Mouse (Mus musculus): Measurements from ENCODE around the gene Ccnd2. TPM values are rescaled to one million over a fixed set of nuclear protein-coding genes. Genes with fewer than 3 reads are reported as not detected.

Ccnd2 gene
- polyA plus RNA-seq, 1 experiment, result 2.8 TPM

GRCm38 (mm10) chr6:127123506-127123905 is 28.5 kb downstream of the Ccnd2 start:
- Histone ChIP-seq H3K4me3 (ENCODE audit: insufficient read depth, poor library complexity, severe bottlenecking) (no peak overlapping the region), H3K79me2 (ENCODE audit: control insufficient read depth, insufficient read depth) (no peaks in the 10 kb centered on the region), H3K79me3 (ENCODE audit: low read depth) (no peaks in the 10 kb centered on the region), H3K27me3 (ENCODE audit: control insufficient read depth, insufficient read depth, insufficient read length) (peaks cover 16% of the 10 kb centered on the region), H3K36me3 (ENCODE audit: control insufficient read depth, insufficient read depth) (no peaks in the 10 kb centered on the region), H3ac (ENCODE audit: control insufficient read depth, insufficient read length, low read depth) (no peak overlapping the region)
- TF ChIP-seq MYOD1 (IDR thresholded peaks at IDR 0.05; ENCODE audit: control insufficient read depth, insufficient read length, low read depth) (no peak), USF1 (IDR thresholded peaks at IDR 0.05; ENCODE audit: low read depth) (no peak), MAX (IDR thresholded peaks at IDR 0.05) (no peak), FOSL1 (IDR thresholded peaks at IDR 0.05; ENCODE audit: insufficient read depth, low read length, poor library complexity, severe bottlenecking) (no peak), CTCF (IDR thresholded peaks at IDR 0.05; ENCODE audit: control insufficient read depth, insufficient read depth, insufficient read length) (no peak), CEBPB (IDR thresholded peaks at IDR 0.05; ENCODE audit: low read depth) (no peak), MYOG (IDR thresholded peaks at IDR 0.05; ENCODE audit: control insufficient read depth, extremely low read depth, insufficient read length) (no peak)

GRCm38 (mm10) chr6:127122996-127123395 is 29.0 kb downstream of the Ccnd2 start:
- Histone ChIP-seq H3K79me2 (ENCODE audit: control insufficient read depth, insufficient read depth) (no peaks in the 10 kb centered on the region), H3ac (ENCODE audit: control insufficient read depth, insufficient read length, low read depth) (no peak overlapping the region), H3K36me3 (ENCODE audit: control insufficient read depth, insufficient read depth) (no peaks in the 10 kb centered on the region), H3K79me3 (ENCODE audit: low read depth) (no peaks in the 10 kb centered on the region), H3K27me3 (ENCODE audit: control insufficient read depth, insufficient read depth, insufficient read length) (peaks cover 16% of the 10 kb centered on the region), H3K4me3 (ENCODE audit: insufficient read depth, poor library complexity, severe bottlenecking) (no peak overlapping the region)
- no peak for TF ChIP-seq MYOD1 (IDR thresholded peaks at IDR 0.05; ENCODE audit: control insufficient read depth, insufficient read length, low read depth)
- TF ChIP-seq CTCF (IDR thresholded peaks at IDR 0.05; ENCODE audit: control insufficient read depth, insufficient read depth, insufficient read length), result no peak
- no peak for TF ChIP-seq FOSL1 (IDR thresholded peaks at IDR 0.05; ENCODE audit: insufficient read depth, low read length, poor library complexity, severe bottlenecking)
- TF ChIP-seq CEBPB (IDR thresholded peaks at IDR 0.05; ENCODE audit: low read depth), result no peak
- TF ChIP-seq MYOG (IDR thresholded peaks at IDR 0.05; ENCODE audit: control insufficient read depth, extremely low read depth, insufficient read length), result no peak
- no peak for TF ChIP-seq MAX (IDR thresholded peaks at IDR 0.05)
- TF ChIP-seq USF1 (IDR thresholded peaks at IDR 0.05; ENCODE audit: low read depth), result no peak

GRCm38 (mm10) chr6:127122221-127122806 is 29.7 kb downstream of the Ccnd2 start:
- Histone ChIP-seq H3K27me3 (ENCODE audit: control insufficient read depth, insufficient read depth, insufficient read length) (peaks cover 13% of the 10 kb centered on the region), H3K79me2 (ENCODE audit: control insufficient read depth, insufficient read depth) (no peaks in the 10 kb centered on the region), H3K79me3 (ENCODE audit: low read depth) (no peaks in the 10 kb centered on the region)

GRCm38 (mm10) chr6:127114753-127115456 is 37.1 kb downstream of the Ccnd2 start:
- Histone ChIP-seq H3K79me3 (ENCODE audit: low read depth) (no peaks in the 10 kb centered on the region), H3K36me3 (ENCODE audit: control insufficient read depth, insufficient read depth) (no peaks in the 10 kb centered on the region), H3K79me2 (ENCODE audit: control insufficient read depth, insufficient read depth) (no peaks in the 10 kb centered on the region), H3K4me3 (ENCODE audit: insufficient read depth, poor library complexity, severe bottlenecking) (no peak overlapping the region), H3K27me3 (ENCODE audit: control insufficient read depth, insufficient read depth, insufficient read length) (peaks cover 3% of the 10 kb centered on the region), H3ac (ENCODE audit: control insufficient read depth, insufficient read length, low read depth) (no peak overlapping the region)
- no peak for TF ChIP-seq CEBPB (IDR thresholded peaks at IDR 0.05; ENCODE audit: low read depth)
- no peak for TF ChIP-seq CTCF (IDR thresholded peaks at IDR 0.05; ENCODE audit: control insufficient read depth, insufficient read depth, insufficient read length)
- TF ChIP-seq FOSL1 (IDR thresholded peaks at IDR 0.05; ENCODE audit: insufficient read depth, low read length, poor library complexity, severe bottlenecking), result no peak
- no peak for TF ChIP-seq USF1 (IDR thresholded peaks at IDR 0.05; ENCODE audit: low read depth)
- no peak for TF ChIP-seq MYOD1 (IDR thresholded peaks at IDR 0.05; ENCODE audit: control insufficient read depth, insufficient read length, low read depth)
- no peak for TF ChIP-seq MYOG (IDR thresholded peaks at IDR 0.05; ENCODE audit: control insufficient read depth, extremely low read depth, insufficient read length)
- TF ChIP-seq MAX (IDR thresholded peaks at IDR 0.05), result no peak

More at GRCm38 (mm10) chr6:127122221-127122806, 29.7 kb downstream of the Ccnd2 start:
- H3K4me3 ChIP-seq (ENCODE audit: insufficient read depth, poor library complexity, severe bottlenecking), result no peak overlapping the region
- no peak for TF ChIP-seq FOSL1 (IDR thresholded peaks at IDR 0.05; ENCODE audit: insufficient read depth, low read length, poor library complexity, severe bottlenecking)
- TF ChIP-seq USF1 (IDR thresholded peaks at IDR 0.05; ENCODE audit: low read depth), result no peak
- TF ChIP-seq CEBPB (IDR thresholded peaks at IDR 0.05; ENCODE audit: low read depth), result no peak
- TF ChIP-seq MYOD1 (IDR thresholded peaks at IDR 0.05; ENCODE audit: control insufficient read depth, insufficient read length, low read depth), result no peak
- TF ChIP-seq CTCF (IDR thresholded peaks at IDR 0.05; ENCODE audit: control insufficient read depth, insufficient read depth, insufficient read length), result no peak
- TF ChIP-seq MYOG (IDR thresholded peaks at IDR 0.05; ENCODE audit: control insufficient read depth, extremely low read depth, insufficient read length), result no peak
- no peak for TF ChIP-seq MAX (IDR thresholded peaks at IDR 0.05)
- no peak overlapping the region for H3ac ChIP-seq (ENCODE audit: control insufficient read depth, insufficient read length, low read depth)
- no peaks in the 10 kb centered on the region for H3K36me3 ChIP-seq (ENCODE audit: control insufficient read depth, insufficient read depth)

GRCm38 (mm10) chr6:127109402-127109930 is 42.5 kb downstream of the Ccnd2 start, which contains the start of gene Tigar:
Tigar (minus strand) TSS chr6:127109557.
- peaks cover 45% of the 10 kb centered on the region for H3K79me2 ChIP-seq (ENCODE audit: control insufficient read depth, insufficient read depth)
- no peaks in the 10 kb centered on the region for H3K36me3 ChIP-seq (ENCODE audit: control insufficient read depth, insufficient read depth)
- peaks cover 11% of the 10 kb centered on the region for H3K79me3 ChIP-seq (ENCODE audit: low read depth)
- TF ChIP-seq MYOD1 (IDR thresholded peaks at IDR 0.05; ENCODE audit: control insufficient read depth, insufficient read length, low read depth), result peak; percentile 89
- no peak for TF ChIP-seq MYOG (IDR thresholded peaks at IDR 0.05; ENCODE audit: control insufficient read depth, extremely low read depth, insufficient read length)
- no peak for TF ChIP-seq CEBPB (IDR thresholded peaks at IDR 0.05; ENCODE audit: low read depth)
- TF ChIP-seq USF1 (IDR thresholded peaks at IDR 0.05; ENCODE audit: low read depth), result no peak
- no peak for TF ChIP-seq CTCF (IDR thresholded peaks at IDR 0.05; ENCODE audit: control insufficient read depth, insufficient read depth, insufficient read length)
- TF ChIP-seq FOSL1 (IDR thresholded peaks at IDR 0.05; ENCODE audit: insufficient read depth, low read length, poor library complexity, severe bottlenecking), result no peak
- peak; percentile 66 for TF ChIP-seq MAX (IDR thresholded peaks at IDR 0.05)
- H3K27me3 ChIP-seq (ENCODE audit: control insufficient read depth, insufficient read depth, insufficient read length), result no peaks in the 10 kb centered on the region
- H3K4me3 ChIP-seq (ENCODE audit: insufficient read depth, poor library complexity, severe bottlenecking), result peak within 1 kb of the TSS; percentile 53
- H3ac ChIP-seq (ENCODE audit: control insufficient read depth, insufficient read length, low read depth), result peak within 1 kb of the TSS; percentile 78

Data from C2C12 (cell line).